Mouse (Mus musculus) left cerebral cortex, postnatal 14 days (tissue): Measurements from ENCODE around the gene Col4a2. TPM values are rescaled to one million over a fixed set of nuclear protein-coding genes. Genes with fewer than 3 reads are reported as not detected.

ENCODE experiments used
- DNase-seq, 2 experiments: peaks; one replicate each; pipeline ENCODE4 v3.0.0; 2021 to 2022; ENCODE audit warnings: low spot score in 2 of 2, mixed read lengths in 1 of 2
- intact Hi-C: fragments of 180-260 bp; cut with DNase I; formaldehyde crosslinking; loops from one replicate; pipeline ENCODE4 v1.15.1; 2025
- total RNA-seq, 2 experiments: library from RNA; stranded (reverse); gene quantifications; 2 replicates each; pipeline ENCODE4 v1.2.3; 2021

The Col4a2 gene
- total RNA-seq, 2 experiments from 2014 or later, result 72.4 to 78.6 TPM

DNA sequence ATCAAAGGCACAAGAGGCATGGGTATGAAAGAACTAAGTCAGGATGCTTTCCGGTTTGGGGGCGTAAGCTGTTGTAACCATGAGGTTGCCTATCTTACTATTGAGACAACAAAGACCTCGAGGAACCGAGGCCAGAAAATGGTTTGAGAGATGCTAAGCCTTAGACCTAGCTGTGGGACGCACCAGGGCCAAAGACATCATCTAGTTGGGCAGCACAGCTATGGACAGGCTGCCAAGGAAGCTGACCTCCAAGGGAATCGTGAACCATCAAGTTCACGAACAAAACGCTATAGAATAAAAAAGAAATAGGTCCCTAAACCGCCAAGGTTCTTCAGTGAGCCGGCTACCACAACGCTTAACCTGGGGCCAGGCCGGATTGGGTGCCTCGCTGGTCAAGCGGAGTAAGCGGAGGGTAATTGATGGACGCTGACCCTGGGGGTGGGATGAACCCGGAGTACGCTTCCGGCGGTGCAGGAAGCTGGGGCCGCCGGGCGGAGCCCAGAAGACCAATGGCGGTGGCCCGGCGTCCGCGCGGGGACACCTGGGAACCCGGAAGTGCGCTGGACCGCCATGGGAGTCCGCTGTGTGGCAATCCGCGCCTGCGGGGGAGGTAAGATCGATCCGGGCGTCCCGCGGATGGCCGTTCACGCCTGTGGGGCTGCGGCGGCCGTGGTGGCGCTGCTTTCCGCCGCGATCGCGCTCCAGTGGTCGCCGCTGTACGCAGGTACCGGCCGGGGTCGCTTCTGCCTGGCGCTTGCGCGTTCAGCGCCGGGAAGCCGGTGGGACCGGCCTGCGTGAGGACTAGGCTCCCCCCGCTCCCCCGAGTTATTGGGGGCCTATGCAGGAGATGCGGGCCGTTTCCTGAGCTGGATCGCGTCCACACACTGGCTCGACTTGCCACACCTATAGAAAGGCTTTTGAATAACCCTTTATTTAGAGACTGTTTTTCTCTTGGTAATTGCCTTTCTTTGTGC is 184.7 kb downstream of the Col4a2 start, which contains the start of gene Naxd:
Gene Naxd (plus strand): TSS at position 490 of the 974 bp plus-strand sequence.
- peak; percentile 89 to 92 for DNase-seq
- intact Hi-C loops, result loop anchor here (5.0 kb wide), 1 partner anchor 60 kb away; the partner anchor contains the start of gene Ing1

DNA sequence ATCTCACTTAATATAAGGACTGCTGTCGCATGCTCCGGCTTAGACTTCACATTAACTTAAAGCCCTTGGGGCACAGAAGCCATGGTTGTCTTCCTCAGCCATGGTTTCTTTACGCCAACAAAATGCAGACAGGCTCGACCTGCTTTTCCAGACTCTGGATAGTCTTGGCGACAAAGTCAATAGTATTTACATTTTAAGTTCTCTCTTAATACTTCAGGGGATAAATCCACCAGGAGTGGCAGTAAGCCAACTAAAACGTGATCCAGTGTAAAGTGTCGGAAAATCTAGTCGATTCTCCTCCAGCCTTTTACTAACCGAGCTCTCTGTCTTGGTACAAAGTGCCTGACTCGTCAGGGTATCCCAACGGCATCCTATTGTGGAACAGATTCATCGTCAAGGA is 185.7 kb downstream of the Col4a2 start:
- intact Hi-C loops, result loop anchor here (5.0 kb wide), 1 partner anchor 59 kb away; the partner anchor contains the start of gene Ing1
- DNase-seq, result no peak

Other genes starting within 250 kb of the Col4a2 start
- 100 to 1,000 TPM; 108 to 118 TPM for gene Col4a1, start within 50 bp of the Col4a2 start, total RNA-seq
- under 1 TPM; 0.42 to 0.87 TPM for gene Rab20, start 165.9 kb downstream of the Col4a2 start, total RNA-seq
- gene Naxd, start 184.7 kb downstream of the Col4a2 start, total RNA-seq, result 10 to 100 TPM; 53.3 to 58.2 TPM
- gene Cars2, start 238.0 kb downstream of the Col4a2 start, total RNA-seq, result 10 to 100 TPM; 18.2 to 26.1 TPM
- gene Ing1, start 242.8 kb downstream of the Col4a2 start, total RNA-seq, result 10 to 100 TPM; 39.0 to 43.4 TPM